Mouse (Mus musculus) heart, postnatal 25 days (tissue): ENCODE data around the gene Timm44. TPM values are rescaled to one million over a fixed set of nuclear protein-coding genes. Genes with fewer than 3 reads are reported as not detected.
"Not testable (repeated sequence)": the region's sequence is repeated elsewhere in the genome, so short reads cannot be mapped to it uniquely, and the experiment has no call there.

Source experiments
- DNase-seq: peaks from one replicate; pipeline ENCODE4 v3.0.0; 2022; ENCODE audit warnings: low spot score
- intact Hi-C: fragments of 180-260 bp; cut with DNase I; formaldehyde crosslinking; loops from one replicate; pipeline ENCODE4 v1.15.1; 2025
- total RNA-seq, 2 experiments: library from RNA; stranded (reverse); gene quantifications; 2 replicates each; pipeline ENCODE4 v1.2.3; 2021

Timm44 gene
- total RNA-seq, 2 experiments from 2014 or later, result 117 TPM

GRCm38 (mm10) chr8:4267627-4268026 is 8.1 kb downstream of the Timm44 start:
- DNase-seq, result no peak
- intact Hi-C loops, result no loop called here

GRCm38 (mm10) chr8:4265160-4265914 is 10.4 kb downstream of the Timm44 start:
- no peak for DNase-seq
- intact Hi-C loops, result no loop called here

- intact Hi-C loops, result no loop called here
- DNase-seq, result no peak
These were observed 12.5 kb downstream of the Timm44 start for GRCm38 (mm10) chr8:4263105-4263791.

- DNase-seq, result no peak
- intact Hi-C loops, result loop anchor here (2.0 to 10.0 kb wide), 3 partner anchors 15 to 415 kb away; partner anchors contain the start of gene Timm44
These were observed 15.9 kb downstream of the Timm44 start for GRCm38 (mm10) chr8:4259805-4260170.

- intact Hi-C loops, result loop anchor here (2.0 to 10.0 kb wide), 3 partner anchors 16 to 416 kb away; partner anchors contain the start of gene Timm44
- DNase-seq, result peak; percentile 86
These were observed 16.4 kb downstream of the Timm44 start, which contains the start of gene Ctxn1 for GRCm38 (mm10) chr8:4259125-4259804. Ctxn1 (minus strand) TSS chr8:4259274.

GRCm38 (mm10) chr8:4258678-4259077 is 17.0 kb downstream of the Timm44 start:
- DNase-seq, result no peak
- intact Hi-C loops, result loop anchor here (2.0 to 10.0 kb wide), 3 partner anchors 16 to 416 kb away; partner anchors contain the start of gene Timm44

- intact Hi-C loops, result loop anchor here (2.0 to 10.0 kb wide), 3 partner anchors 17 to 417 kb away; partner anchors contain the start of gene Timm44
- DNase-seq, result no peak
These were observed 17.5 kb downstream of the Timm44 start for GRCm38 (mm10) chr8:4258233-4258632.

GRCm38 (mm10) chr8:4257350-4257749 is 18.4 kb downstream of the Timm44 start:
- intact Hi-C loops, result loop anchor here (5.0 to 10.0 kb wide), 2 partner anchors 65 to 417 kb away; no protein-coding TSS in a partner anchor

GRCm38 (mm10) chr8:4256911-4257310 is 18.8 kb downstream of the Timm44 start:
- intact Hi-C loops, result loop anchor here (5.0 to 10.0 kb wide), 2 partner anchors 65 to 418 kb away; no protein-coding TSS in a partner anchor
- no peak for DNase-seq

More at GRCm38 (mm10) chr8:4257350-4257749, 18.4 kb downstream of the Timm44 start:
- DNase-seq, result no peak

- not testable (repeated sequence) for DNase-seq
- intact Hi-C loops, result loop anchor here (5.0 to 10.0 kb wide), 2 partner anchors 63 to 419 kb away; no protein-coding TSS in a partner anchor
These were observed 20.2 kb downstream of the Timm44 start for GRCm38 (mm10) chr8:4255471-4255870.

GRCm38 (mm10) chr8:4254001-4254400 is 21.7 kb downstream of the Timm44 start:
- intact Hi-C loops, result loop anchor here (5.0 to 10.0 kb wide), 3 partner anchors 118 to 421 kb away; no protein-coding TSS in a partner anchor
- DNase-seq, result no peak

- intact Hi-C loops, result loop anchor here (2.0 to 10.0 kb wide), 4 partner anchors 14 to 422 kb away; partner anchors contain the start of genes Gm49320 and Map2k7
- DNase-seq, result peak; percentile 89
These were observed 22.5 kb downstream of the Timm44 start, which contains the start of gene Snapc2 for GRCm38 (mm10) chr8:4252934-4253841. Snapc2 (plus strand) TSS chr8:4253080.

- intact Hi-C loops, result loop anchor here (2.0 to 10.0 kb wide), 4 partner anchors 13 to 423 kb away; partner anchors contain the start of genes Gm49320 and Map2k7
- no peak for DNase-seq
These were observed 23.5 kb downstream of the Timm44 start for GRCm38 (mm10) chr8:4252116-4252760.

- intact Hi-C loops, result loop anchor here (2.0 to 10.0 kb wide), 4 partner anchors 72 to 424 kb away; no protein-coding TSS in a partner anchor
- DNase-seq, result peak; percentile 56
These were observed 25.3 kb downstream of the Timm44 start for GRCm38 (mm10) chr8:4250306-4250970.

GRCm38 (mm10) chr8:4249213-4249612 is 26.5 kb downstream of the Timm44 start:
- no peak for DNase-seq
- intact Hi-C loops, result no loop called here

- intact Hi-C loops, result no loop called here
These were observed 27.7 kb downstream of the Timm44 start, which contains the start of gene Tgfbr3l for GRCm38 (mm10) chr8:4247951-4248540. Tgfbr3l (plus strand) TSS chr8:4248214.

GRCm38 (mm10) chr8:4247241-4247640 is 28.5 kb downstream of the Timm44 start:
- DNase-seq, result no peak
- intact Hi-C loops, result no loop called here

More at GRCm38 (mm10) chr8:4247951-4248540, 27.7 kb downstream of the Timm44 start, which contains the start of gene Tgfbr3l:
- no peak for DNase-seq
